Mouse (Mus musculus) inflammation-experienced regulatory T-cells, adult 6 months (primary cell): ENCODE data around the gene Ece1. TPM values are rescaled to one million over a fixed set of nuclear protein-coding genes. Genes with fewer than 3 reads are reported as not detected.
"Not testable (repeated sequence)": the region's sequence is repeated elsewhere in the genome, so short reads cannot be mapped to it uniquely, and the experiment has no call there.

Source experiments
- ATAC-seq: one replicate; pipeline ENCODE4 v1.8.0; 2017
- polyA plus RNA-seq, 3 experiments: library from polyadenylated mRNA; unstranded; fragments of 100-300 nt; shearing (Covaris generic); gene quantifications; one replicate each; pipeline ENCODE4 v1.2.1; 2017

Ece1 gene
- 10 to 100 TPM; 18.2 to 32.0 (median 23.3) TPM for polyA plus RNA-seq

GRCm38 (mm10) chr4:137862019-137862418 lies at the start of gene Ece1:
TSS of gene Ece1 (plus strand) at chr4:137862237.
- peak; percentile 80 for ATAC-seq

GRCm38 (mm10) chr4:137812946-137813708 lies 48.9 kb upstream of the Ece1 start:
- ATAC-seq = no peak

- ATAC-seq = no peak
These were observed 47.9 kb upstream of the Ece1 start for GRCm38 (mm10) chr4:137814140-137814539.

GRCm38 (mm10) chr4:137815473-137815872 lies 46.6 kb upstream of the Ece1 start:
- ATAC-seq = no peak

GRCm38 (mm10) chr4:137816216-137816615 lies 45.8 kb upstream of the Ece1 start:
- ATAC-seq = no peak

GRCm38 (mm10) chr4:137818341-137818740 lies 43.7 kb upstream of the Ece1 start:
- no peak for ATAC-seq

- no peak for ATAC-seq
These were observed 42.5 kb upstream of the Ece1 start for GRCm38 (mm10) chr4:137819487-137819886.

GRCm38 (mm10) chr4:137820721-137821120 lies 41.3 kb upstream of the Ece1 start:
- ATAC-seq = no peak

GRCm38 (mm10) chr4:137822537-137822936 lies 39.5 kb upstream of the Ece1 start:
- ATAC-seq = no peak

- no peak for ATAC-seq
These were observed 38.5 kb upstream of the Ece1 start for GRCm38 (mm10) chr4:137823542-137823941.

- ATAC-seq = no peak
These were observed 37.2 kb upstream of the Ece1 start for GRCm38 (mm10) chr4:137824881-137825280.

GRCm38 (mm10) chr4:137830380-137830779 lies 31.7 kb upstream of the Ece1 start:
- no peak for ATAC-seq

- ATAC-seq = no peak
These were observed 30.4 kb upstream of the Ece1 start for GRCm38 (mm10) chr4:137831598-137831997.

- ATAC-seq = peak; percentile 63
These were observed 26.3 kb upstream of the Ece1 start for GRCm38 (mm10) chr4:137835624-137836337.

- no peak for ATAC-seq
These were observed 25.3 kb upstream of the Ece1 start for GRCm38 (mm10) chr4:137836741-137837140.

GRCm38 (mm10) chr4:137837792-137838191 lies 24.2 kb upstream of the Ece1 start:
- no peak for ATAC-seq

GRCm38 (mm10) chr4:137838791-137839190 lies 23.2 kb upstream of the Ece1 start:
- no peak for ATAC-seq

GRCm38 (mm10) chr4:137839452-137839851 lies 22.6 kb upstream of the Ece1 start:
- no peak for ATAC-seq

- no peak for ATAC-seq
These were observed 17.4 kb upstream of the Ece1 start for GRCm38 (mm10) chr4:137844656-137845055.

- ATAC-seq = not testable (repeated sequence)
These were observed 14.4 kb upstream of the Ece1 start for GRCm38 (mm10) chr4:137847651-137848050.

- ATAC-seq = no peak
These were observed 11.9 kb upstream of the Ece1 start for GRCm38 (mm10) chr4:137850161-137850560.

GRCm38 (mm10) chr4:137851484-137851883 lies 10.6 kb upstream of the Ece1 start:
- ATAC-seq = no peak

GRCm38 (mm10) chr4:137853822-137854221 lies 8.2 kb upstream of the Ece1 start:
- peak; percentile 85 for ATAC-seq

GRCm38 (mm10) chr4:137855741-137856341 lies 6.2 kb upstream of the Ece1 start:
- peak; percentile 41 for ATAC-seq
